Mouse (Mus musculus) heart, postnatal 4 days (tissue): Measurements from ENCODE around the gene Fam234b. TPM values are rescaled to one million over a fixed set of nuclear protein-coding genes. Genes with fewer than 3 reads are reported as not detected.
A peak's percentile ranks its signal among the peaks of the same experiment; 100 is the strongest.

ENCODE experiments used
- DNase-seq: peaks from one replicate; pipeline ENCODE4 v3.0.0; 2021
- total RNA-seq, 2 experiments: library from RNA; stranded (reverse); gene quantifications; 2 replicates each; pipeline ENCODE4 v1.2.3; 2021

Gene Fam234b
- total RNA-seq, 2 experiments from 2014 or later: 7.2 to 8.0 TPM

- no peak for DNase-seq
These were observed 32.8 kb downstream of the Fam234b start for GRCm38 (mm10) chr6:135230586-135230985.

DNA sequence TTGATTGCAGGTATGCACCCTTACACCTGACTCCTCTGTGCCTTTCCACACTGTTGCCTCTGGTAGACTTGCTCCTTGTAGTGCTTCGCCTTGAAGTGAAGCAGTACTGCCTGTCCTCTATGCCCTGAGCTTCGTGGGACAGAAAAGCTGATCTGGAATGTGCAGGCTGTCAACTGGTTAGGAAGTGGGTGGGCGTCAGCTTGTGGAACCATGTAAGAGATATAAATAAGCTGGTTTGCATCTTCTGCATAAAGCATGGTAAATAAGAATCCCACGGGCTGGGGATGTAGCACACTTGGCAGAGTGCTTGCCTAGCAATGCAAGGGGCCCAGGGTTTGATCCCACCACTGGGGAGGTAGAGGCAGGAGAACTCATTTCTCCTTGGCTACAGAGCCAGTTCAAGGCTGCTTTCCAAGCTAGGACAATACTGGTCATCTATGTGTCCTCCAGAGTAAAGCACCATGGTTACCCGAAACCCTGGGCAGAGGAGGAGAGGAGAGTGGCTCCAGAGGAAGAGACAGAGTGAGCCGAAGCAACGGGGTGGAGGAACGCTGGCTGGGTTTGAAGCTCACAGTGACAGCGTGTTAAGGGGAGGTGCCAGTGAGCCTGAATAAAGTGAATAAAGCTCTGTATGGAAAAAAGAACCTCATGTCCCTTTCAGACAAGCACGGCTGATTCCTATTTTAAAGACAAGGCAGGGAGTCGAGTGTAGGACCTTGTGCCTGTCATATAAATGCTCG lies 34.8 kb downstream of the Fam234b start:
- DNase-seq: no peak

- DNase-seq: no peak
These were observed 38.0 kb downstream of the Fam234b start for GRCm38 (mm10) chr6:135235742-135236141.

- DNase-seq: no peak
These were observed 38.8 kb downstream of the Fam234b start for GRCm38 (mm10) chr6:135236576-135236975.

- DNase-seq: peak; percentile 51
These were observed 39.5 kb downstream of the Fam234b start for GRCm38 (mm10) chr6:135237326-135237725.

DNA sequence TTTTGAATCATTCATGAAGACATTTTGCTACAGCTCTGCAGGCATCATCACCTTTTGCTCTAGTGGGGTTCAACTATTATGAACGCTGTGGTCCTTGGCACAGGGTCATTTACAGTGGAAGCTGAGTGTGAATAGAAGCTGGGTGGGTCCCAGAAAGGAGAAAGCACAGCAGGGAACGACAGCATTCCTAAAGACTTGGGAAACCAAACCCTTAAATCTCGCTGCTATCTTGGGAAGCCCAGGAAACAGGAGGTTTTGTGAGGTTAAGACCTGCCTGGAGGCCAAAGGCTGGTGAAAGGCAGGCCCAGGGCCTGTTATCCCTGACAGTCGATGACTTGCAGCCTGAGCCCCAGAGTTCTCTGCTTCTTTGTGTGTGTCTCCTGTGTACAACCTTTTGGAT lies 40.4 kb downstream of the Fam234b start:
- no peak for DNase-seq

GRCm38 (mm10) chr6:135240361-135240760 lies 42.6 kb downstream of the Fam234b start:
- no peak for DNase-seq

- no peak for DNase-seq
These were observed 47.8 kb downstream of the Fam234b start for GRCm38 (mm10) chr6:135245586-135245985.

- DNase-seq: no peak
These were observed 50.1 kb downstream of the Fam234b start for GRCm38 (mm10) chr6:135247861-135248260.

GRCm38 (mm10) chr6:135249846-135250531 lies 52.2 kb downstream of the Fam234b start:
- peak; percentile 83 for DNase-seq

GRCm38 (mm10) chr6:135250926-135251699 lies 53.3 kb downstream of the Fam234b start:
- no peak for DNase-seq

GRCm38 (mm10) chr6:135251849-135252727 lies 54.3 kb downstream of the Fam234b start:
- DNase-seq: no peak

DNA sequence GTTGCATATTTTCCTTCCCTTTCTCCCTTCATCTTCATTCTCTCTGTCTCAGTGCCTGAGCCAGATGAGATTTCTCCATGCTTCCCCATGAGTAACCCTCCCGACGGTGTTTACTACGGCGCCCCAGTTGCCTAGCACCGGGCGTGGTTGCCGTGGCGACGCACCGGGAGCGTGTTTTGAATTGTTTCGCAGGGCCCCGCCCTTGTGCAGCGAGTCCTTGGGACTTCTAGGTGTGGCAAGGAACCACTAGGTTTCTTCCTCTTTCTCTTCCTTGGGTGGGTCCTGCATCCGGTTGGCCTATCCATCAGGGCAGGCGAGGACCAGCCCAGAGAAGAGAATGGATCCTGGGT lies 54.9 kb downstream of the Fam234b start:
- peak; percentile 90 for DNase-seq

DNA sequence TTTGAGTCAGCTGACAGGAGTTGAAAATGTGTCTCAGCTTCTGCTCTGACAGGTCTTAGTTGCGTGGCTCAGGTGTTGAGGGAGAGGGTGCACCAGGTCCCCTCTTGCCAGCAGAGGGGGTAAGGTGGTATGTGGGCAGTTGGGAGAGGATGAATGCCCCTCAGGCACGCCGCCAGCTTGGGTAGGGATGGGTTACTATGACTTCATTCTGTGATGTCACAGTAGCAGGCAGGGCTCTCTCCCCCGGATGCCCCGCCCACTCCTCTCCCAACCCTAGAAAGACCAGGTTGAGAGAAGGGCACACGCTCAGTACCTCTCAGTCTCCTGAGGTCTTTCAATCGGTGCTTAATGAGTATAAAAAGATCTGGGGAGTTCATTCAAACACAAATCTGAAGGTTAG lies 56.4 kb downstream of the Fam234b start, which contains the start of gene Gsg1:
Gsg1 (minus strand) TSS at position 199 of the 400 bp plus-strand sequence.
- peak; percentile 32 for DNase-seq

GRCm38 (mm10) chr6:135260435-135260834 lies 62.7 kb downstream of the Fam234b start:
- DNase-seq: no peak

GRCm38 (mm10) chr6:135261124-135261523 lies 63.3 kb downstream of the Fam234b start:
- DNase-seq: no peak

DNA sequence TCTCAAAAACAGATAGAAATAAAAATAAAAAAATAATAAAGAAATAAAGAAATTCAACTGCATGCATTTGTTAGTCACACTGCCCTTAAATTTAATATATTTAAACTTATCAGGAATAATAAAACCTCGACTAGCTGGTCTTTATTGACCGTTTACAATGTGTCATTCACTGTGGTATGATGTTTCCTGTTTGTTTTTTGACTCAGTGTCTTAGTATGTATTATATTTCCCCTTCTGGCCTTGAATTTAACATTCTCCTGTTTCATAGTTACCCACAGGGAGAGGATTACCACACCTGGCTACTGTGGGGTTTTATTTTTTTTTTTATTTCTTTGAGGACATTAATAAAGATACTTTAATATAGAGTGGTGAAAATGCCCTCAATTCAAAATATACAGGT lies 64.8 kb downstream of the Fam234b start:
- DNase-seq: no peak

DNA sequence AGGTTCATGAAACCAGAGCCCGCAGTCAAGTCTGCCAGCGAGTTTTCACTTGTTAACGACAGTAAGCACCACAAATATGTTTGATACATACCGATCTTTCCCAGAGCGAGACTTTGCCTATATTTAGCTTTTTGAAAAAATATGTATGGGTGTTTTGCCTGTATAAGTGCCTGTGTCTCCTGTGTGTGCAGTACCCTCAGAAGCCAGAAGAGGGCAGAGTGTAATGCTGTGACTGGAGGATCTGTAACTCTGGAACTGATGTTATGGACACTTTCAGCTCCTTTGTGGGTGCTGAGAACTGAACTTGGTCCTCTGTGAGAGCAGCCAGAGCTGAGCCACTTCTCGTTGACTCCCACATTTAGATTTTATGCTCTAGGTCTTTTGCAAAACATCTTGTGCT lies 66.4 kb downstream of the Fam234b start:
- DNase-seq: no peak

DNA sequence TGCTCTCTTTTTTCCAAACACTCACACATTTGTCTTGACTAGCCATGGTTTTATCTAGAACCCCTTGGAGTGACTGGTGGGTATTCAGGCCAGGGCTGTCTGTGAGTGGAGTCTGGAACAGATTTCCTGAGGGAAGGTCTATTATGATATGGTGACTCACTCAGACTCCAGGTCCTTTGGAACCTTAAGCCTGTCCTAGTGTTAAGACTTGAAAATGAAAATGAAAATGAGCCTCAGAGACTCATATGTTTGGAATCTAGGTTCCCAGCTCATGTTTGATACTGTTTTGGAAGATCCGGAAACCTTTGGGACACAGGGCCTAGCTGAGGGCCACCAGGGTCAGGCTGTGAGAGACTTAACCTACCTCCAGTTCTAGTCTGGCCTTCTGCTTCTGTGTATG lies 68.3 kb downstream of the Fam234b start:
- no peak for DNase-seq

DNA sequence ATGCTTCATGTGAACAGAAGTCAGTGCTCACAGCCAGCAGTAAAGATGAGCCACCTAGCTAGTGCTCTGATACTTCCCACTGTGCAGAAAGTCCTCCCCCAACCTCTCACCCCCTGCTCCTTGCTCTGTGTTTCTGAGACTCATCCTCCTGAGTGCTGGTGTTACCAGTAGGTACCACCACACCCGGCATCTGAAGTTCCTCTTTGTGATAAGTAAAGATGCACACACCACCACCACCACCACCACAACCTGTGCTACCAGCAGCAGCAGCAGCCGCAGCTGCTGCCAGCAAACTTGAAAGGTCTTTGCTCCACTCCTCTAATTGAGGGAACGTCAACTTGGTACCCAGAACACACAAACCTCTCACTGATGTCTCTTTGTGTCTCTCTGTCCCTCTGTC lies 69.4 kb downstream of the Fam234b start:
- no peak for DNase-seq

DNA sequence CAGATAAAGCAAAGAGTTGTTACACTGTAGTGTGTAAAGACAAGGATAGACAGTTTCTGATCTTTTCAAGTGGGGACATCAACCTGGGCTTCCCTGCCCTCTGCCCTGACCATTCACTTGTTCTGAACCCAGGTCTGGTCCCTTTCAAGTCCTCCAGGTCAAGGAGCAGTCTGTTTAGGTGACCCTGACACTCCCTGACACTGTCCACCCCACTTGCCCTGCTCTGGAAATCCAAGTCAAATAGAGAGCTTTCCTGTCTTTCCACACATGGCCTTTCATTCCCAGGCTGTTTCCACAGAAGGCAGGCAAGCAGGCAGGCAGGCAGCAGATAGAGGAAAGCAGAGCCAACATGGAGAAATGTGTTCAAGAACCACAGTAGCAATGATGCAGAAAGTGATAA lies 70.6 kb downstream of the Fam234b start:
- no peak for DNase-seq

GRCm38 (mm10) chr6:135269626-135270025 lies 71.8 kb downstream of the Fam234b start:
- no peak for DNase-seq
